Mouse (Mus musculus) ES-Bruce4 (cell line): ENCODE results near the gene Eef1b2.

ENCODE experiments used
- CTCF ChIP-seq: IDR thresholded peaks from one replicate; pipeline ENCODE4 v1.8.1; 2011; ENCODE audit warnings: low read depth, low read length
- POLR2A ChIP-seq: IDR thresholded peaks from one replicate; pipeline ENCODE4 v1.8.1; 2011; ENCODE audit warnings: low read length; ENCODE audit not compliant: insufficient read depth

DNA sequence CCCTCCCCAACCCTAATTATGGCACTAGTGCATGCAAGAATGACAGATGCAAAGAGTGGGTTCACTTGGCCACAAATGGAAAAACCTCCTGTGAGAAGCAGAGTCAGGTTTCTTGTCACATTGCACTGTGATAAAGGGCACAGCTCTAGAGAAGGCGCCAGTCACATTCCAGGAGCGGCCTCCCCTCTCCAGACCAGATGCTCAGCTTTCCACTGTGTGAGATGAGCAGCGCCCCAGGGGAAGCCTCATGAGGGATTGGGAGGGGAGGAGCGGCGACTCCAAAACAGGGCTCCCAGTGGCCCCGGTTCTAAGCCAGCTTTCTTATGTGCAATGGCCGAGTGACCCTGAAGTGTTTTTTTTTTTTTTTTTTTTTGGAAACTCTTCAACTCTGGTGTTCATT lies 49.3 kb downstream of the Eef1b2 start:
- TF ChIP-seq CTCF (no peak), POLR2A (no peak)
